Mouse (Mus musculus): ENCODE data around the gene Clic3. TPM values are rescaled to one million over a fixed set of nuclear protein-coding genes. Genes with fewer than 3 reads are reported as not detected.

The Clic3 gene
- polyA plus RNA-seq, 1 experiment from 2014 or later, result 0.57 TPM

GRCm38 (mm10) chr2:25500071-25500575, 43.5 kb downstream of the Clic3 start:
- Histone ChIP-seq H3K36me3 (ENCODE audit: control insufficient read depth, insufficient read depth, low read length) (no peaks in the 10 kb centered on the region), H3K9me3 (ENCODE audit: control insufficient read depth, low read length) (no peaks in the 10 kb centered on the region), H3K4me2 (replicated peaks; ENCODE audit: low read depth, low read length) (peak overlapping the region; percentile 43), H3K27me3 (ENCODE audit: control insufficient read depth, insufficient read depth, low read length) (no peaks in the 10 kb centered on the region), H3K4me3 (ENCODE audit: low read depth, low read length) (peak overlapping the region; percentile 86), H3K4me1 (replicated peaks; ENCODE audit: control insufficient read depth, insufficient read depth, low read length) (peaks cover 4% of the 10 kb centered on the region; the same call in 1 of the 2 replicates), H3K9ac (ENCODE audit: low read depth, low read length) (peak overlapping the region; percentile 44; the same call in 1 of the 2 replicates), H3K27ac (ENCODE audit: low read depth, low read length) (no peak overlapping the region)
- peak; percentile 53 for ATAC-seq (ENCODE audit: low FRiP score)
- WGBS, result 64% methylated on average over 6 of the region's 6 CpGs
- DNase-seq (ENCODE audit: low spot score), result no peak

GRCm38 (mm10) chr2:25500576-25501405, 44.2 kb downstream of the Clic3 start, which contains the start of gene Fbxw5:
TSS of gene Fbxw5 (plus strand) at chr2:25500750.
- peak within 1 kb of the TSS; percentile 96 for H3K9ac ChIP-seq (ENCODE audit: low read depth, low read length)
- H3K4me3 ChIP-seq (ENCODE audit: low read depth, low read length), result peak within 1 kb of the TSS; percentile 86
- DNase-seq (ENCODE audit: low spot score), result peak; percentile 94
- H3K36me3 ChIP-seq (ENCODE audit: control insufficient read depth, insufficient read depth, low read length), result no peaks in the 10 kb centered on the region
- 0 out of 2 replicates have a peak within 1 kb of the TSS, but pooled peaks have one; percentile 19 for H3K27ac ChIP-seq (ENCODE audit: low read depth, low read length)
- no peaks in the 10 kb centered on the region for H3K9me3 ChIP-seq (ENCODE audit: control insufficient read depth, low read length)
- peaks cover 4% of the 10 kb centered on the region; the same call in 1 of the 2 replicates for H3K4me1 ChIP-seq (replicated peaks; ENCODE audit: control insufficient read depth, insufficient read depth, low read length)
- H3K27me3 ChIP-seq (ENCODE audit: control insufficient read depth, insufficient read depth, low read length), result no peaks in the 10 kb centered on the region
- ATAC-seq (ENCODE audit: low FRiP score), result peak; percentile 87
- H3K4me2 ChIP-seq (replicated peaks; ENCODE audit: low read depth, low read length), result peak within 1 kb of the TSS; percentile 83
- 2% methylated on average over 27 of the region's 44 CpGs for WGBS

- H3K36me3 ChIP-seq (ENCODE audit: control insufficient read depth, insufficient read depth, low read length), result no peaks in the 10 kb centered on the region
- H3K9ac ChIP-seq (ENCODE audit: low read depth, low read length), result peak within 1 kb of the TSS; percentile 96
- no peaks in the 10 kb centered on the region for H3K27me3 ChIP-seq (ENCODE audit: control insufficient read depth, insufficient read depth, low read length)
- peak within 1 kb of the TSS; percentile 83 for H3K4me2 ChIP-seq (replicated peaks; ENCODE audit: low read depth, low read length)
- H3K9me3 ChIP-seq (ENCODE audit: control insufficient read depth, low read length), result no peaks in the 10 kb centered on the region
- no peak for ATAC-seq (ENCODE audit: low FRiP score)
- 78% methylated on average over 20 of the region's 20 CpGs for WGBS
- H3K4me3 ChIP-seq (ENCODE audit: low read depth, low read length), result peak within 1 kb of the TSS; percentile 86
- H3K4me1 ChIP-seq (replicated peaks; ENCODE audit: control insufficient read depth, insufficient read depth, low read length), result peaks cover 4% of the 10 kb centered on the region; the same call in 1 of the 2 replicates
- 0 out of 2 replicates have a peak within 1 kb of the TSS, but pooled peaks have one; percentile 19 for H3K27ac ChIP-seq (ENCODE audit: low read depth, low read length)
- DNase-seq (ENCODE audit: low spot score), result peak; percentile 23
These were observed 45.2 kb downstream of the Clic3 start, which contains the start of gene C8g for GRCm38 (mm10) chr2:25501593-25502486. TSS of gene C8g (minus strand) at chr2:25501719.

- no peaks in the 10 kb centered on the region for H3K27me3 ChIP-seq (ENCODE audit: control insufficient read depth, insufficient read depth, low read length)
- no peak overlapping the region for H3K4me3 ChIP-seq (ENCODE audit: low read depth, low read length)
- ATAC-seq (ENCODE audit: low FRiP score), result no peak
- peaks cover 4% of the 10 kb centered on the region; the same call in 1 of the 2 replicates for H3K4me1 ChIP-seq (replicated peaks; ENCODE audit: control insufficient read depth, insufficient read depth, low read length)
- 85% methylated on average over 3 of the region's 3 CpGs for WGBS
- H3K9me3 ChIP-seq (ENCODE audit: control insufficient read depth, low read length), result no peaks in the 10 kb centered on the region
- DNase-seq (ENCODE audit: low spot score), result no peak
- H3K27ac ChIP-seq (ENCODE audit: low read depth, low read length), result no peak overlapping the region
- H3K36me3 ChIP-seq (ENCODE audit: control insufficient read depth, insufficient read depth, low read length), result no peaks in the 10 kb centered on the region
- no peak overlapping the region for H3K9ac ChIP-seq (ENCODE audit: low read depth, low read length)
- no peak overlapping the region for H3K4me2 ChIP-seq (replicated peaks; ENCODE audit: low read depth, low read length)
These were observed 46.1 kb downstream of the Clic3 start for GRCm38 (mm10) chr2:25502726-25503125.

- Histone ChIP-seq H3K36me3 (ENCODE audit: control insufficient read depth, insufficient read depth, low read length) (no peaks in the 10 kb centered on the region), H3K4me2 (replicated peaks; ENCODE audit: low read depth, low read length) (no peak overlapping the region), H3K4me1 (replicated peaks; ENCODE audit: control insufficient read depth, insufficient read depth, low read length) (peaks cover 4% of the 10 kb centered on the region; the same call in 1 of the 2 replicates), H3K9me3 (ENCODE audit: control insufficient read depth, low read length) (no peaks in the 10 kb centered on the region), H3K4me3 (ENCODE audit: low read depth, low read length) (no peak overlapping the region), H3K27me3 (ENCODE audit: control insufficient read depth, insufficient read depth, low read length) (no peaks in the 10 kb centered on the region), H3K9ac (ENCODE audit: low read depth, low read length) (no peak overlapping the region), H3K27ac (ENCODE audit: low read depth, low read length) (no peak overlapping the region)
- WGBS, result 93% methylated on average over 19 of the region's 19 CpGs
- DNase-seq (ENCODE audit: low spot score) (no peak), ATAC-seq (ENCODE audit: low FRiP score) (no peak)
These were observed 47.9 kb downstream of the Clic3 start for GRCm38 (mm10) chr2:25504538-25504937.

GRCm38 (mm10) chr2:25505000-25505399, 48.4 kb downstream of the Clic3 start:
- Histone ChIP-seq H3K9me3 (ENCODE audit: control insufficient read depth, low read length) (no peaks in the 10 kb centered on the region), H3K4me1 (replicated peaks; ENCODE audit: control insufficient read depth, insufficient read depth, low read length) (peaks cover 4% of the 10 kb centered on the region; the same call in 1 of the 2 replicates), H3K4me3 (ENCODE audit: low read depth, low read length) (no peak overlapping the region), H3K36me3 (ENCODE audit: control insufficient read depth, insufficient read depth, low read length) (no peaks in the 10 kb centered on the region), H3K27ac (ENCODE audit: low read depth, low read length) (no peak overlapping the region), H3K9ac (ENCODE audit: low read depth, low read length) (no peak overlapping the region), H3K27me3 (ENCODE audit: control insufficient read depth, insufficient read depth, low read length) (no peaks in the 10 kb centered on the region), H3K4me2 (replicated peaks; ENCODE audit: low read depth, low read length) (no peak overlapping the region)
- DNase-seq (ENCODE audit: low spot score) (no peak), ATAC-seq (ENCODE audit: low FRiP score) (no peak)
- 94% methylated on average over 1 of the region's 1 CpGs for WGBS

GRCm38 (mm10) chr2:25505860-25506259, 49.2 kb downstream of the Clic3 start:
- 92% methylated on average over 4 of the region's 4 CpGs for WGBS
- no peak for ATAC-seq (ENCODE audit: low FRiP score)
- no peak for DNase-seq (ENCODE audit: low spot score)
- H3K27me3 ChIP-seq (ENCODE audit: control insufficient read depth, insufficient read depth, low read length), result no peaks in the 10 kb centered on the region
- H3K36me3 ChIP-seq (ENCODE audit: control insufficient read depth, insufficient read depth, low read length), result no peaks in the 10 kb centered on the region
- no peaks in the 10 kb centered on the region for H3K9me3 ChIP-seq (ENCODE audit: control insufficient read depth, low read length)
- H3K9ac ChIP-seq (ENCODE audit: low read depth, low read length), result no peak overlapping the region
- peaks cover 4% of the 10 kb centered on the region; the same call in 1 of the 2 replicates for H3K4me1 ChIP-seq (replicated peaks; ENCODE audit: control insufficient read depth, insufficient read depth, low read length)
- H3K27ac ChIP-seq (ENCODE audit: low read depth, low read length), result no peak overlapping the region
- H3K4me2 ChIP-seq (replicated peaks; ENCODE audit: low read depth, low read length), result no peak overlapping the region
- H3K4me3 ChIP-seq (ENCODE audit: low read depth, low read length), result no peak overlapping the region

- 33% methylated on average over 5 of the region's 5 CpGs for WGBS
- no peak overlapping the region for H3K4me3 ChIP-seq (ENCODE audit: low read depth, low read length)
- DNase-seq (ENCODE audit: low spot score), result peak; percentile 17
These were observed 50.3 kb downstream of the Clic3 start for GRCm38 (mm10) chr2:25506964-25507363.

More at GRCm38 (mm10) chr2:25506964-25507363, 50.3 kb downstream of the Clic3 start:
- no peak overlapping the region for H3K27ac ChIP-seq (ENCODE audit: low read depth, low read length)
- no peaks in the 10 kb centered on the region for H3K36me3 ChIP-seq (ENCODE audit: control insufficient read depth, insufficient read depth, low read length)
- H3K27me3 ChIP-seq (ENCODE audit: control insufficient read depth, insufficient read depth, low read length), result no peaks in the 10 kb centered on the region
- no peak overlapping the region for H3K4me2 ChIP-seq (replicated peaks; ENCODE audit: low read depth, low read length)
- ATAC-seq (ENCODE audit: low FRiP score), result no peak
- H3K9me3 ChIP-seq (ENCODE audit: control insufficient read depth, low read length), result no peaks in the 10 kb centered on the region
- no peaks in the 10 kb centered on the region for H3K4me1 ChIP-seq (replicated peaks; ENCODE audit: control insufficient read depth, insufficient read depth, low read length)
- H3K9ac ChIP-seq (ENCODE audit: low read depth, low read length), result no peak overlapping the region
